8 mouse cellular contexts compared by ENCODE assay signal in the genomic region with DNA sequence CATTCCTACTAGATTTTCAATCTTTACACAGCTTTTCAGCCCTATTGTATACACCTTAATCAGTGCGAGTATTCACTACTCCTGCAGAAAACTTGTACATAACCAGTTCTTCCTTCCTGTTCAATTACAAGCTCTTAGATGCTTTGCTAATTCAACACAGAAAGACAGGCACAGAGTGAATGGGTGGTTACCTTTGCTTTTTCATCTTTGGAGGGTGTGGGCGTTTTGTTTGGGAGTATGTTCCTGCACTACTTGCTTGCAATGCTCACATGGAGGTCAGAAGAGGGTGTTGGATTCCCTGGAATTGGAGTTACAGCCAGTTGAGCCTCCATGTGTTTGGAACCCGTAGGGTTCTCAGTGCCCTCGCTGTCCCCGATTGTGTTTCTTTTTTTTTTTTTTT. TPM values are rescaled to one million over a fixed set of nuclear protein-coding genes. Genes with fewer than 3 reads are reported as not detected.
A peak's percentile ranks its signal among the peaks of the same experiment; 100 is the strongest.
DNase-seq lines count a peak whose midpoint lies in the region; ATAC-seq and TF ChIP-seq lines count a peak whose summit lies in the region.

No protein-coding gene starts in this region.

- H3K27ac ChIP-seq in heart, embryonic 11.5 days (ENCODE audit: low read depth, low read length) = no peak overlapping the region
- H3K27ac ChIP-seq in heart, embryonic 15.5 days = peak overlapping the region; percentile 27
- H3K27ac ChIP-seq in liver, postnatal 0 days (ENCODE audit: low read depth) = no peak overlapping the region

- TF ChIP-seq CTCF in E14TG2a.4 (conservative IDR thresholded peaks at IDR 0.05; ENCODE audit: low read length) = no peak
- TF ChIP-seq CTCF in liver, postnatal 0 days (IDR thresholded peaks at IDR 0.05; ENCODE audit: low read depth) = no peak

- no peak for DNase-seq in heart, postnatal 36 days
- no peak for DNase-seq in liver, postnatal 0 days
- DNase-seq in urinary bladder, postnatal 10 days (ENCODE audit: low spot score) = no peak
- DNase-seq in spleen, postnatal 14 days (ENCODE audit: low spot score in 2 of 2) = no peak
- no peak for DNase-seq in cerebellum, adult 8-10 months

- no peak overlapping the region for H3K9ac ChIP-seq in heart, embryonic 11.5 days (ENCODE audit: low read depth, low read length)
- no peak overlapping the region for H3K9ac ChIP-seq in heart, embryonic 15.5 days
- no peak overlapping the region for H3K9ac ChIP-seq in liver, postnatal 0 days (replicated peaks)

- peaks cover 11% of the 10 kb centered on the region; the same call in 1 of the 2 replicates for H3K4me1 ChIP-seq in heart, embryonic 11.5 days (ENCODE audit: control insufficient read depth, insufficient read depth, low read length)
- H3K4me1 ChIP-seq in E14TG2a.4 (replicated peaks; ENCODE audit: low read depth, low read length) = peaks cover 31% of the 10 kb centered on the region
- peaks cover 20% of the 10 kb centered on the region for H3K4me1 ChIP-seq in heart, embryonic 15.5 days (replicated peaks)
- H3K4me1 ChIP-seq in liver, postnatal 0 days (ENCODE audit: insufficient read depth) = peaks cover 11% of the 10 kb centered on the region

- TF ChIP-seq EP300 in liver, postnatal 0 days (IDR thresholded peaks at IDR 0.05; ENCODE audit: low read depth) = no peak

- intact Hi-C loops in heart, postnatal 36 days (cut with DNase I) = loop anchor here (2.0 kb wide), 1 partner anchor 14 kb away; the partner anchor contains the start of genes Derl2 and Mis12

- WGBS in heart, embryonic 11.5 days (ENCODE audit: insufficient replicate concordance) = 54% methylated on average over 5 of the region's 5 CpGs
- WGBS in heart, embryonic 15.5 days = 65% methylated on average over 5 of the region's 5 CpGs
- 36% methylated on average over 5 of the region's 5 CpGs for WGBS in liver, postnatal 0 days (ENCODE audit: insufficient replicate concordance)

- peak overlapping the region; percentile 59 for H3K4me2 ChIP-seq in heart, embryonic 11.5 days
- peak overlapping the region; percentile 64 for H3K4me2 ChIP-seq in heart, embryonic 15.5 days
- H3K4me2 ChIP-seq in liver, postnatal 0 days (ENCODE audit: low read depth, low read length) = peak overlapping the region; percentile 95

- no peaks in the 10 kb centered on the region for H3K27me3 ChIP-seq in heart, embryonic 11.5 days (ENCODE audit: control insufficient read depth, insufficient read depth, low read length)
- no peaks in the 10 kb centered on the region for H3K27me3 ChIP-seq in E14TG2a.4 (ENCODE audit: insufficient read depth, low read length)
- no peaks in the 10 kb centered on the region for H3K27me3 ChIP-seq in heart, embryonic 15.5 days
- no peaks in the 10 kb centered on the region for H3K27me3 ChIP-seq in liver, postnatal 0 days (ENCODE audit: insufficient read depth, low read length)

- peak overlapping the region; percentile 87 for H3K4me3 ChIP-seq in heart, embryonic 11.5 days (ENCODE audit: low read depth, low read length)
- peak overlapping the region; percentile 100; the same call in 1 of the 2 replicates for H3K4me3 ChIP-seq in E14TG2a.4 (replicated peaks; ENCODE audit: low read length)
- H3K4me3 ChIP-seq in heart, embryonic 15.5 days = peak overlapping the region; percentile 99
- H3K4me3 ChIP-seq in liver, postnatal 0 days (ENCODE audit: low read depth, low read length) = peak overlapping the region; percentile 86

- no peak for ATAC-seq in heart, embryonic 11.5 days (replicated peaks; ENCODE audit: insufficient number of reproducible peaks, low FRiP score, low TSS enrichment)
- no peak for ATAC-seq in heart, embryonic 15.5 days (replicated peaks; ENCODE audit: insufficient number of reproducible peaks, insufficient read depth, low FRiP score, low read depth)
- ATAC-seq in liver, postnatal 0 days = no peak

- peaks cover 7% of the 10 kb centered on the region for H3K36me3 ChIP-seq in heart, embryonic 11.5 days (ENCODE audit: control insufficient read depth, insufficient read depth, low read length)
- peaks cover 55% of the 10 kb centered on the region for H3K36me3 ChIP-seq in E14TG2a.4 (ENCODE audit: insufficient read depth, low read length)
- peaks cover 15% of the 10 kb centered on the region for H3K36me3 ChIP-seq in heart, embryonic 15.5 days
- peaks cover 26% of the 10 kb centered on the region for H3K36me3 ChIP-seq in liver, postnatal 0 days (replicated peaks; ENCODE audit: insufficient read depth, low read length)

- no peaks in the 10 kb centered on the region for H3K9me3 ChIP-seq in heart, embryonic 11.5 days (replicated peaks; ENCODE audit: control insufficient read depth, low read length)
- no peaks in the 10 kb centered on the region for H3K9me3 ChIP-seq in E14TG2a.4 (ENCODE audit: low read length)
- H3K9me3 ChIP-seq in heart, embryonic 15.5 days (replicated peaks) = no peaks in the 10 kb centered on the region
- H3K9me3 ChIP-seq in liver, postnatal 0 days (ENCODE audit: low read length) = no peaks in the 10 kb centered on the region

RNA-seq across cellular contexts. Expression of gene Dhx33, which starts 0.8 kb away (rescaled TPM):
- 15.6 and 20.5 TPM in 2 replicates for polyA plus RNA-seq in heart, embryonic 11.5 days (2014; fragmentation: Nextera tagmentation; extraction: Ambion mirVana)
- total RNA-seq in heart, postnatal 36 days (2021) = 10 to 100 TPM; 10.6 to 10.7 TPM
- 11.4 and 13.7 TPM in 2 replicates for polyA plus RNA-seq in heart, embryonic 15.5 days (2015; fragmentation: Nextera tagmentation; extraction: Ambion mirVana)
- polyA plus RNA-seq in liver, postnatal 0 days (2015; fragmentation: Nextera tagmentation; extraction: Ambion mirVana) = 2.7 and 3.5 TPM in 2 replicates

RNA-seq across cellular contexts. Expression of gene Mis12, which starts 14.4 kb away (rescaled TPM):
- 27.4 and 28.0 TPM in 2 replicates for polyA plus RNA-seq in heart, embryonic 11.5 days (2014; fragmentation: Nextera tagmentation; extraction: Ambion mirVana)
- 1 to 10 TPM; 6.5 to 6.9 TPM for total RNA-seq in heart, postnatal 36 days (2021)
- 23.0 and 25.4 TPM in 2 replicates for polyA plus RNA-seq in heart, embryonic 15.5 days (2015; fragmentation: Nextera tagmentation; extraction: Ambion mirVana)
- polyA plus RNA-seq in liver, postnatal 0 days (2015; fragmentation: Nextera tagmentation; extraction: Ambion mirVana) = 10.8 and 10.9 TPM in 2 replicates

RNA-seq across cellular contexts. Expression of gene Derl2, which starts 14.6 kb away (rescaled TPM):
- polyA plus RNA-seq in heart, embryonic 11.5 days (2014; fragmentation: Nextera tagmentation; extraction: Ambion mirVana) = 34.7 and 34.8 TPM in 2 replicates
- total RNA-seq in heart, postnatal 36 days (2021) = 10 to 100 TPM; 32.2 to 38.4 TPM
- 31.7 and 35.6 TPM in 2 replicates for polyA plus RNA-seq in heart, embryonic 15.5 days (2015; fragmentation: Nextera tagmentation; extraction: Ambion mirVana)
- polyA plus RNA-seq in liver, postnatal 0 days (2015; fragmentation: Nextera tagmentation; extraction: Ambion mirVana) = 46.4 and 46.7 TPM in 2 replicates

RNA-seq across cellular contexts. Expression of gene C1qbp, which starts 22.2 kb away (rescaled TPM):
- 270 and 274 TPM in 2 replicates for polyA plus RNA-seq in heart, embryonic 11.5 days (2014; fragmentation: Nextera tagmentation; extraction: Ambion mirVana)
- total RNA-seq in heart, postnatal 36 days (2021) = 100 to 1,000 TPM; 226 to 228 TPM
- 231 and 266 TPM in 2 replicates for polyA plus RNA-seq in heart, embryonic 15.5 days (2015; fragmentation: Nextera tagmentation; extraction: Ambion mirVana)
- 135 TPM in 2 replicates for polyA plus RNA-seq in liver, postnatal 0 days (2015; fragmentation: Nextera tagmentation; extraction: Ambion mirVana)

RNA-seq across cellular contexts. Expression of gene 6330403K07Rik, which starts 28.3 kb away (rescaled TPM):
- polyA plus RNA-seq in heart, embryonic 11.5 days (2014; fragmentation: Nextera tagmentation; extraction: Ambion mirVana) = 20.0 and 26.6 TPM in 2 replicates
- total RNA-seq in heart, postnatal 36 days (2021) = under 1 TPM; 0.22 to 0.44 TPM
- 25.5 and 36.7 TPM in 2 replicates for polyA plus RNA-seq in heart, embryonic 15.5 days (2015; fragmentation: Nextera tagmentation; extraction: Ambion mirVana)
- 0.36 and 0.51 TPM in 2 replicates for polyA plus RNA-seq in liver, postnatal 0 days (2015; fragmentation: Nextera tagmentation; extraction: Ambion mirVana)
